Mouse (Mus musculus): ENCODE measurements around the gene Ppp2r5a.

GRCm38 (mm10) chr1:191374993-191375643, 28.0 kb downstream of the Ppp2r5a start:
- TF ChIP-seq POLR2A (IDR thresholded peaks at IDR 0.05; ENCODE audit: borderline replicate concordance, insufficient read depth, low read length) (no peak), CTCF (IDR thresholded peaks at IDR 0.05; ENCODE audit: borderline replicate concordance, insufficient read depth, low read depth, low read length) (no peak)
